Mouse (Mus musculus) erythroblast, embryonic 14.5 days (primary cell): ENCODE data around the gene Unk. TPM values are rescaled to one million over a fixed set of nuclear protein-coding genes. Genes with fewer than 3 reads are reported as not detected.

Experiments
- H3K27me3 ChIP-seq: 2 replicates; pipeline ENCODE4 v1.6.1; 2012; ENCODE audit warnings: inconsistent platforms; ENCODE audit not compliant: control insufficient read depth
- H3K36me3 ChIP-seq: 2 replicates; pipeline ENCODE4 v1.6.1; 2012; ENCODE audit warnings: mild to moderate bottlenecking, inconsistent platforms; ENCODE audit not compliant: control insufficient read depth
- H3K4me1 ChIP-seq: 2 replicates; pipeline ENCODE4 v1.6.1; 2012; ENCODE audit warnings: inconsistent platforms; ENCODE audit not compliant: control insufficient read depth
- H3K4me3 ChIP-seq: replicated peaks from 2 replicates; pipeline ENCODE3; 2012; ENCODE audit warnings: moderate library complexity, mild to moderate bottlenecking, inconsistent platforms
- H3K9me3 ChIP-seq: 2 replicates; pipeline ENCODE4 v1.6.1; 2012; ENCODE audit warnings: low read length, inconsistent platforms, mixed read lengths; ENCODE audit not compliant: control insufficient read depth
- GATA1 ChIP-seq: IDR thresholded peaks from 2 replicates; pipeline ENCODE4 v1.6.1; 2012; ENCODE audit warnings: low read length, inconsistent platforms, mixed read lengths
- TAL1 ChIP-seq: IDR thresholded peaks from 3 replicates; pipeline ENCODE4 v1.6.1; 2012; ENCODE audit warnings: low read length, inconsistent platforms, mixed read lengths
- polyA plus RNA-seq: library from polyadenylated mRNA; stranded (reverse); fragments of >175 nt; gene quantifications from 2 replicates; pipeline ENCODE4 v1.2.3, GENCODE M21; 2012

The Unk gene
- polyA plus RNA-seq, 1 experiment = 3.6 TPM

DNA sequence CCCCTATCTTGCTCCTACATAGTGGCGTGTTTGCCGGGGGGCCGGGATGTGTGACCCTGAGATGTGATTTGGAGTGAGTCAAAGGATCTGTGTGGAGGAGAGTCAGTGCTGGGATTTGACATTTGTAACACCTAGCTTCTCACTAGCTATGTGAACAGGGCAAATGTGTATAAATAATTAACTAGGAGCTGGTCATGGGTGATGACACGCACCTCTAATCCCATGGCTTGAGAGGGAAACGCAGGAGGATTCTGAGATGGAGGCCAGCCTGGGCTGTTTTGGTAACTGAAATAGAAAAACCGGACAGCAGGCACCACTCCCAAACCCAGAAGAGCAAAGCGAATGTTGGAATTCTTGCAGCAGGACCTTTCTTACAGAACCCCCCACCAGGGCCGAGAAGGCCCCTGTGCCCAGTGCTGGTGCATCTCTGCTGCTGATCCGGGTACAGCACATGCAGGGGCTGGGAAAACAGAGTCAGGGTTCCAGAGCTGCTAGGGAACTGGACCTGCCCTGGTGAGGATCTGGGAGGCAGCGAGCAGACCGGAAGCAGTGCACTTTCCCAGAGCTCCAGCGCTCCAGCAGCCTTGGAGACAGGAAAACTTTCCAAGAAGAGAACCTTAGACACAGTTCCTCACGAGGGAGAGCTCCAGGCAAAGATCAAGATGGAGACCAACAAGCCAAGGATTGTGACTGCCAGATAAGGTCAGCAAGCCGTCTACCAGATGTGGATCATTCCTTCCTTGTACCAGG is 68.8 kb downstream of the Unk start:
- H3K4me1 ChIP-seq = peaks cover 39% of the 10 kb centered on the region
- H3K27me3 ChIP-seq = 0 out of 2 replicates have a peak, but pooled peaks cover 2% of the 10 kb centered on the region
- peaks cover 6% of the 10 kb centered on the region for H3K9me3 ChIP-seq
- H3K36me3 ChIP-seq = no peaks in the 10 kb centered on the region
- H3K4me3 ChIP-seq = no peak overlapping the region
- TF ChIP-seq TAL1 (no peak), GATA1 (no peak)

DNA sequence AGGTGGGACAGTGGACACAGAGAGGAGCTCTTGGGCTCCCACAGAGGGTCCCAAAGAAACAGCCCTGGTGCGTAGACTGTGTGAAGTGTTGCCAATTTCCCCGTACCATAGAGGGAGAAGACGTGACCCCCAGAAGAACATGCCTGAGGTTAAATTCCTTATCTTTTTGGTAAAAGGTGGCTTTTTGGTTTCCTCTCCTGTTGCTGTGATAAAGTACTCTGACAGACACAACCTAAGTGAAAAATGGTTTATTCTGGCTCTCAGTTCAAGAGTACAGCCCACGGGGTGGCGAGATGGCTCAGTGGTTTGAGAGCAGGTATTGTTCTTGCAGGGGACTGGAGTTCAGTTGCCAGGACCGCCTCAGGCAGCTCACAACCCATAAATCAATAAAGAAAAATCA is 69.3 kb downstream of the Unk start:
- Histone ChIP-seq H3K9me3 (peaks cover 6% of the 10 kb centered on the region), H3K36me3 (no peaks in the 10 kb centered on the region), H3K4me3 (no peak overlapping the region), H3K27me3 (0 out of 2 replicates have a peak, but pooled peaks cover 2% of the 10 kb centered on the region), H3K4me1 (peaks cover 42% of the 10 kb centered on the region)
- TF ChIP-seq GATA1 = no peak
- TF ChIP-seq TAL1 = no peak

DNA sequence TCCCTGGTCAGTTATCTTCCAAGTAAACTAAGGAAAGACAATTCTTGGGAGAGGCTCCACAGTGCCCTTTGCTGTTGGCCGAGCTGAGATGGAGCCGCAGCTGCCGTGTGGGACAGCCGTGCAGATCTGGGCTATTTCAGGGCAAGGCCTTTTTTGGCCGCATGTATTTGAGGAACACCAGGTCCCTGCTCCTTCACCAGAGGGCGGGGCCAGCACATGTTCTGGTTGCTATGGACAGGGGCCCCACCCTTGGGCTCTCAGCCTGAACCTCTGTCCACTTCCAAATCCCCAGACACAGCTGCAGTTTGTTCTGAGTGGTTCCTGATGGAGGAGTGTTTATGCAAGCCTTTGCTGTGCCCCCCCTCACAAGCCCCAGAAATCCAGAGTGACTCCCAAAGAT is 70.3 kb downstream of the Unk start:
- peaks cover 46% of the 10 kb centered on the region for H3K4me1 ChIP-seq

DNA sequence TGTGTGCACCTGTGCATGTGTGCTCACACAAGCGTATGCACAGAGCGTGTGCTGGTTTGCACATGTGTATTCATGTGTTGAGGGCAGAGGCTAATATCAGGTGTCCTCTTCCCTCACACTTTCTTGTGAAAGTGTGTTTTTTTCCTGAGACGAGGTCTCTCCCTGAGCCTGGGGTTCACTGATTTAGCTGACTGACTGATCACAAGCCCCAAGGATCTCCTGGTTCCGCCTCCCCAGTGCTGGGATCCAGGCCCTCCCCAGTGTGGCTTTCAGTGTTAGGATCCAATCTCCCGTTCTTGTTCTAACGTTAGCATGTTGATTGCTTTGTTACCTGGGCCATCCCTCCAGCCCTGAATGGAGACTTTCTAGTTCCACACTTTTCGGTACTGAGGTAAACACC is 70.7 kb downstream of the Unk start:
- Histone ChIP-seq H3K4me1 (peaks cover 50% of the 10 kb centered on the region), H3K27me3 (peaks cover 4% of the 10 kb centered on the region), H3K36me3 (no peaks in the 10 kb centered on the region), H3K4me3 (no peak overlapping the region), H3K9me3 (peaks cover 6% of the 10 kb centered on the region)
- TF ChIP-seq TAL1 (no peak), GATA1 (no peak)

More for the DNA sequence above, 70.3 kb downstream of the Unk start:
- Histone ChIP-seq H3K36me3 (no peaks in the 10 kb centered on the region), H3K4me3 (no peak overlapping the region), H3K9me3 (peaks cover 6% of the 10 kb centered on the region), H3K27me3 (0 out of 2 replicates have a peak, but pooled peaks cover 2% of the 10 kb centered on the region)
- TF ChIP-seq TAL1 (no peak), GATA1 (no peak)

DNA sequence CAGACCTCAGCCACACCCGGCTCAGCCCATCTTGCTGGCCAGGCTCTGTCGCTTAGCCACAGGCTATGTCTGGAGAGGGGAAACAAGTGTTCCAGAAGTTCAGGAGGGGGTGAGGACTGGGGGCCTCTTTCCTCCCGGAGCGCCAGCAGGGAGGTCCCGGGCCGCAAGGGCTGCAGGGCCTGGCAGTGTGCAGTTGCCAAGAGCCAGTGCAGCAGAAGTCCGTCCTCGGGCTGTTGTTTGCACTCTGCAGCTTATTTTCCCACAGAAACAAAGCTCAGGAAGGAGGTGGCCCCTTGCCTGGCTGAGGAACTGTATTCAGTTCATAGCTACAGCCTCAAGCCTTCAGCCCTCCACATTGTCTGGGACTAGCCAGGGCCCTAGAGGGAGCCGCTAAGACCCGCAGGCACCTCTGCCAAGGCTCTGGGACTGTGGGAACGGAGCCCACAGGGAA is 71.8 kb downstream of the Unk start:
- Histone ChIP-seq H3K9me3 (peaks cover under 1% of the 10 kb centered on the region), H3K4me3 (no peak overlapping the region), H3K36me3 (no peaks in the 10 kb centered on the region), H3K27me3 (peaks cover 15% of the 10 kb centered on the region), H3K4me1 (peaks cover 60% of the 10 kb centered on the region)
- TF ChIP-seq TAL1 = no peak
- TF ChIP-seq GATA1 = no peak

DNA sequence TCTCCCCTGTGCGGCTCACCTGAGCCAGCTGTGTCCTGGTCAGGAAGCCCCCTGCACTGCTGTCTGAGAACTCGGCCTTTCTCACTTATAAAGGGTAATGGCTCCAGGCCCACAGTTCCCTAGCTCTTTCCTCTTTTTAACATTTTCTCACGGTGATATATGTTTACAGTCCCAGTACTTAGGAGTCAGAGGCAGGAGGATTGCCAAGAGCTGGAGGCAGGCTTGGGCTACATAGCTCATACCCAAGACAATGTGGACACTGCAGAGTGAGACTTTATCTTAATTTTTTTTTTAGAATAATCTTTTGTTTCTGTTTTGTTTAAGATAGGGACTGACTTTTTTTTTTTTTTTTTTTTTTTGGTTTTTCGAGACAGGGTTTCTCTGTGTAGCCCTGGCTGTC is 72.3 kb downstream of the Unk start:
- TF ChIP-seq GATA1 (no peak), TAL1 (no peak)
- Histone ChIP-seq H3K36me3 (no peaks in the 10 kb centered on the region), H3K9me3 (no peaks in the 10 kb centered on the region), H3K27me3 (peaks cover 20% of the 10 kb centered on the region), H3K4me3 (no peak overlapping the region), H3K4me1 (peaks cover 62% of the 10 kb centered on the region)

DNA sequence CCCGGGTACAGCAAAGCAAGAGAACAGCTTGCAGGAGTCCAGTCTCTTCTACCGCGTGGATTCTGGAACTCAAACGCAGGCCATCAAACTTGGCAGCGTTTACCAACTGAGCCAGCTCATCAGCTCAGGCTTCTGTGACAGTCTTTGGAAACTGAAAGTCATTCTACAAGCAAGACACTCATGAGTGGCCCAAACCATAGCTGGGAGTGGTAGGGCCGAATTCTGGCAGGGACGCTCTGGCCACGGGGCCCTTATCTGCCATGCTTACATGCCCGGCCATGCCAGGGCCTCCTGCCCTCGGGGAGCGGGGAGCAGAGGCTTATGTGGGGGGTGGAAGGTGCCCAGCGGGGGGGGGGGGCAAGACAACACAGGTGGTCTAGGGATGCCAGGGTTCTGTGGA is 73.5 kb downstream of the Unk start:
- H3K4me1 ChIP-seq = peaks cover 65% of the 10 kb centered on the region
- no peaks in the 10 kb centered on the region for H3K36me3 ChIP-seq
- H3K27me3 ChIP-seq = peaks cover 31% of the 10 kb centered on the region
- H3K4me3 ChIP-seq = no peak overlapping the region
- TF ChIP-seq GATA1 = no peak
- TF ChIP-seq TAL1 = no peak
- no peaks in the 10 kb centered on the region for H3K9me3 ChIP-seq

DNA sequence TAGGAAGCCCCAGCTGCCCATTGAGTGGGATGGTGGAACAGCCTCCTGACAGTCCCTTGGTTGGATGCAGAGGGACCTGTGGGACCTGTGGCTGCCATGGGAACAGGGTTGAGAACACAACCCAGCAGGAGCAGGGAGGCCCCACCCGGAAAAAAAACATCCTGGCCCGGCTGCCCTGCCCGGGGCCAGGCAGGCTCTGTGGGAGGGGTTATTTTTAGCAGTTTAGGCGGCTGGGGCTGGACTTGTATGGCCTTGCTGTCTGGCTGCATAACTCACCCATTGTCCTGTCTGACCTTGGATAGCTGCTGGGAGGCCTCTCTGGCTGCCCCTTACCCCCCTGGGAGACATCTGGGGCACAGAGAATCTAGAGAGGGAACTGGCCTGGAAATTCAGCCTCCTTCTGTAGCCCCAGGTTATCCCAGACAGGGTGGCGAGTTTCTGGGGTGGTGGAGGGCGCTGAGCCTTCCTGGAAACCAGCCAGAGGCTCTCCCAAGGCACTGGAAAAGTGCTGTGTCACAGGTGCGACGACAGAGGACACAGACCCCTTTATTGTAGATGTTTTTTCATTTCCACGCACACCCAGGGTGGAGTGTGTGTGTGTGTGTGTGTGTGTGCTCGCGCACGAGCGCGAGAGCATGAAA is 74.0 kb downstream of the Unk start:
- Histone ChIP-seq H3K4me1 (peaks cover 67% of the 10 kb centered on the region), H3K27me3 (peaks cover 37% of the 10 kb centered on the region), H3K36me3 (no peaks in the 10 kb centered on the region), H3K9me3 (no peaks in the 10 kb centered on the region), H3K4me3 (no peak overlapping the region)
- no peak for TF ChIP-seq GATA1
- TF ChIP-seq TAL1 = no peak

DNA sequence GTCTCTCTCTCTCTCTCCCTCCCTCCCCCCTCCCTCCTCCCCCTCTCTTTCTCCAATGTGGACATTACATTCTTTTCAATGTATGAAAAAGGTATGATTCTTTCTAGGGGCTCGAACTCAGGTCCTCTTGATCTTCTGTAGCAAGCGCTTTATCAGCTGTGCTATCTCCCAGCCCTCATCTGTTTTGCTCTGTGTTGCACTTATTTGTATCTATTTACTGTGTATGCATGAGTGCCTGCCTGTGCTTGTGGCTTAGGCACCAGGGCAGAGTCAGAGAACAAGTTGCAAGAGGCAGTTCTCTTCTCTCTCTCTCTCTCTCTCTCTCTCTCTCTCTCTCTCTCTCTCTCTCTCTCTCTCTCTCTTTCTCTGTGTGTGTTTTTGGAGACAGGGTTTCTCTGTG is 74.9 kb downstream of the Unk start:
- Histone ChIP-seq H3K4me1 (peaks cover 69% of the 10 kb centered on the region), H3K27me3 (peaks cover 46% of the 10 kb centered on the region), H3K36me3 (no peaks in the 10 kb centered on the region), H3K4me3 (no peak overlapping the region), H3K9me3 (peaks cover 5% of the 10 kb centered on the region; the same call in 1 of the 2 replicates)
- TF ChIP-seq TAL1 (no peak), GATA1 (no peak)
